11 mouse cellular contexts compared by ENCODE assay signal in the genomic region with DNA sequence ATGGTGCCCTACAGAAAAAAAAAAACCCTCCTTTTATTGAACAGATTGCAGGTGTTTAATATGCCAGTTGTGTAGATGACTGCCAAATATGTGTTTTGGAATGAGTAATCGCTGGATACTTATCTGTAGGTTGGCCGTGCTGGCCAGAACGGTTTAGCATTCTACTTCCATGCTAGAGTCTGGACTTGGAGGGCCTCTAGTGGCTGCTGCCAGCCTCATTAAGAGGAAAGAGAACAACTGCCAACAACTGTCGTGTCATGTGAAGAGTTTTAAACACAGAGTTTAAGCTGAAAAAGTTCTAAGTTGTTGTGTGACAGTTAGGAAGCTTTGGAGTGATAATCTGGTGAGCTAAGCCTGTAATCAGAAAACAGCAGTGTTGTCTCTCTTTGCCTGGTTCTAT. TPM values are rescaled to one million over a fixed set of nuclear protein-coding genes. Genes with fewer than 3 reads are reported as not detected.
DNase-seq lines count a peak whose midpoint lies in the region; ATAC-seq lines count a peak whose summit lies in the region.
"Had no signal": no experiment of that assay in that cellular context is flagged by ENCODE, and none has a peak within 500 bp of the region (broad histone marks: within the 10 kb centered on the region; RNA-seq: fewer than 3 reads in every experiment).

No protein-coding gene starts in this region.

- WGBS in midbrain, embryonic 11.5 days = 73% methylated on average over 4 of the region's 4 CpGs

- ATAC-seq in midbrain, embryonic 11.5 days (ENCODE audit: low FRiP score) = no peak

- no peaks in the 10 kb centered on the region for H3K36me3 ChIP-seq in midbrain, embryonic 11.5 days (ENCODE audit: control insufficient read depth, insufficient read depth, low read length)
- H3K36me3 ChIP-seq: heart, embryonic 12.5 days; limb, embryonic 13.5 days had no signal

- H3K27ac ChIP-seq in midbrain, embryonic 11.5 days (ENCODE audit: low read depth, low read length) = no peak overlapping the region
- H3K27ac ChIP-seq: limb, embryonic 13.5 days had no signal

- no peaks in the 10 kb centered on the region for H3K9me3 ChIP-seq in midbrain, embryonic 11.5 days (ENCODE audit: control insufficient read depth, low read length)
- H3K9me3 ChIP-seq: heart, embryonic 12.5 days; limb, embryonic 13.5 days had no signal

- intact Hi-C loops in heart, postnatal 10 days (cut with DNase I) = loop anchor here (5.0 kb wide), 1 partner anchor 256 kb away; no protein-coding TSS in a partner anchor
- intact Hi-C loops in left cerebral cortex, postnatal 10 days (cut with DNase I) = loop anchor here (2.0 kb wide), 1 partner anchor 256 kb away; no protein-coding TSS in a partner anchor

- DNase-seq in heart, postnatal 10 days = peak; percentile 20 to 26
- DNase-seq in heart, adult 9 months (ENCODE audit: low spot score in 2 of 2) = no peak
- peak; percentile 49 to 52 for DNase-seq in right cerebral cortex, adult 2 months (ENCODE audit: low spot score in 2 of 2)
- no peak for DNase-seq in right cerebral cortex, postnatal 25 days
- DNase-seq in left cerebral cortex, postnatal 10 days (ENCODE audit: extremely low spot score in 1 of 2, low spot score in 2 of 2) = peak; percentile 14 to 17
- DNase-seq in thymus, postnatal 14 days = no peak
- no peak for DNase-seq in embryo, embryonic 10.5 days (ENCODE audit: low spot score)
- no peak for DNase-seq in midbrain, embryonic 11.5 days (ENCODE audit: low spot score, missing footprints)

- H3K27me3 ChIP-seq in midbrain, embryonic 11.5 days (ENCODE audit: control insufficient read depth, insufficient read depth, low read length) = no peaks in the 10 kb centered on the region
- H3K27me3 ChIP-seq: heart, embryonic 12.5 days; limb, embryonic 13.5 days had no signal

- H3K4me1 ChIP-seq in midbrain, embryonic 11.5 days (ENCODE audit: control insufficient read depth, insufficient read depth, low read length) = no peaks in the 10 kb centered on the region
- H3K4me1 ChIP-seq: heart, embryonic 12.5 days had no signal

- no peak overlapping the region for H3K9ac ChIP-seq in midbrain, embryonic 11.5 days (ENCODE audit: low read length)
- H3K9ac ChIP-seq: heart, embryonic 12.5 days; limb, embryonic 13.5 days had no signal

- H3K4me2 ChIP-seq in midbrain, embryonic 11.5 days = no peak overlapping the region
- H3K4me2 ChIP-seq: heart, embryonic 12.5 days; limb, embryonic 13.5 days had no signal

- no peak overlapping the region for H3K4me3 ChIP-seq in midbrain, embryonic 11.5 days (ENCODE audit: low read depth, low read length)
- H3K4me3 ChIP-seq: heart, embryonic 12.5 days; limb, embryonic 13.5 days had no signal

RNA-seq across cellular contexts. Expression of gene Rab3c, which starts 38.0 kb away (rescaled TPM):
- under 1 TPM; 0.24 to 0.25 TPM for total RNA-seq in heart, postnatal 10 days (2021)
- 100 to 1,000 TPM; 161 to 162 TPM for total RNA-seq in left cerebral cortex, postnatal 10 days (2021)
- 35.3 and 37.4 TPM in 2 replicates for polyA plus RNA-seq in midbrain, embryonic 11.5 days (2014; fragmentation: Nextera tagmentation; extraction: Ambion mirVana)
- total RNA-seq: ES-E14 had no signal

RNA-seq across cellular contexts. Expression of gene Gapt, which starts 38.3 kb away (rescaled TPM):
- not detected for total RNA-seq in heart, postnatal 10 days (2021)
- total RNA-seq in left cerebral cortex, postnatal 10 days (2021) = not detected
- polyA plus RNA-seq in midbrain, embryonic 11.5 days (2014; fragmentation: Nextera tagmentation; extraction: Ambion mirVana) = 0.26 TPM in 1 of 2 replicates, not detected in the other
- total RNA-seq: ES-E14 had no signal

Comparison
In these comparisons a context has a peak if more than half of its experiments do, and no peak if none do; other contexts are left out.
1. DNase-seq: peak in heart, postnatal 10 days (2 of 2), right cerebral cortex, adult 2 months (2 of 2) and left cerebral cortex, postnatal 10 days (2 of 2); none in heart, adult 9 months (0 of 2), right cerebral cortex, postnatal 25 days (single experiment), thymus, postnatal 14 days (single experiment), embryo, embryonic 10.5 days (single experiment) and midbrain, embryonic 11.5 days (single experiment).
2. RNA of gene Rab3c, which starts 38.0 kb away (total RNA-seq): 161 to 162 TPM in left cerebral cortex, postnatal 10 days; 0.24 to 0.25 TPM in heart, postnatal 10 days; every median in the first group is over 100 times any median in the second.